ENCODE assay signal across 25 mouse cellular contexts in the genomic region with DNA sequence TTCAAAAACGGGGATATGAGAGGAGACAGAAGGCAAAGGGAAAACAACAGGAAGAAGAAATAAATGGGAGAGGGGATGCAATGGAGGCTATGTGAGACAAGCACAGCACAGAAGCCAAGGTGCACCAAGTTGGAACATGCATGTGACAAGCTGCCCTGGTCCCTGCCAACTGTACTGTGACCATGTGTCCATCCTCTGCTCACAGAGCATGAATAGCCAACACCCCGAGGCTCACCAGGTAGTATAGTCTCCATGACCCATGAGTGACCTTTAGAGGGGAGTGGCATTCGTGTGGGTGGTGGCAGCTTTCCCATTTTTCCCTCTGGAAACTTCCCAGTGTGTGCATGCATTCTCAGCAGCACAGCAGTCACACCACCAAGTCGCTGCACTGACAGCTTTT. TPM values are rescaled to one million over a fixed set of nuclear protein-coding genes. Genes with fewer than 3 reads are reported as not detected.
DNase-seq lines count a peak whose midpoint lies in the region; ATAC-seq and TF ChIP-seq lines count a peak whose summit lies in the region.
"Had no signal": no experiment of that assay in that cellular context is flagged by ENCODE, and none has a peak within 500 bp of the region (broad histone marks: within the 10 kb centered on the region; RNA-seq: fewer than 3 reads in every experiment).

No protein-coding gene starts in this region.

- no peak for TF ChIP-seq CTCF in kidney, postnatal 0 days (IDR thresholded peaks at IDR 0.05; ENCODE audit: low read depth)
- no peak for TF ChIP-seq CTCF in liver, postnatal 0 days (IDR thresholded peaks at IDR 0.05; ENCODE audit: low read depth)

- H3K36me3 ChIP-seq in heart, embryonic 11.5 days (ENCODE audit: control insufficient read depth, insufficient read depth, low read length): peaks cover 37% of the 10 kb centered on the region
- peaks cover 85% of the 10 kb centered on the region for H3K36me3 ChIP-seq in kidney, postnatal 0 days (ENCODE audit: insufficient read depth, low read length)
- H3K36me3 ChIP-seq in liver, embryonic 16.5 days (ENCODE audit: control insufficient read depth, insufficient read depth): peaks cover 67% of the 10 kb centered on the region
- H3K36me3 ChIP-seq in liver, postnatal 0 days (replicated peaks; ENCODE audit: insufficient read depth, low read length): peaks cover 95% of the 10 kb centered on the region

- no peak for TF ChIP-seq EP300 in liver, postnatal 0 days (IDR thresholded peaks at IDR 0.05; ENCODE audit: low read depth)

- H3K9me3 ChIP-seq in heart, embryonic 11.5 days (replicated peaks; ENCODE audit: control insufficient read depth, low read length): no peaks in the 10 kb centered on the region
- no peaks in the 10 kb centered on the region for H3K9me3 ChIP-seq in kidney, postnatal 0 days (replicated peaks; ENCODE audit: low read length)
- H3K9me3 ChIP-seq in liver, embryonic 16.5 days (replicated peaks; ENCODE audit: control insufficient read depth, low read length): no peaks in the 10 kb centered on the region
- no peaks in the 10 kb centered on the region for H3K9me3 ChIP-seq in liver, postnatal 0 days (ENCODE audit: low read length)
- H3K9me3 ChIP-seq: embryonic facial prominence, embryonic 10.5 days; embryonic facial prominence, embryonic 12.5 days; forebrain, embryonic 13.5 days; forebrain, embryonic 15.5 days; G1E had no signal

- ATAC-seq in heart, embryonic 11.5 days (replicated peaks; ENCODE audit: insufficient number of reproducible peaks, low FRiP score, low TSS enrichment): no peak
- 0 out of 2 replicates have a peak, but pooled peaks have one; percentile 16 for ATAC-seq in kidney, postnatal 0 days (replicated peaks; ENCODE audit: low FRiP score, low read depth)
- ATAC-seq in liver, embryonic 16.5 days (ENCODE audit: low read depth): peak; percentile 51; the same call in 1 of the 2 replicates
- ATAC-seq in liver, postnatal 0 days: no peak
- ATAC-seq: activated CD4-positive, CD25-positive, alpha-beta regulatory T cell, adult 4 months; CD4-positive, CD25-positive, alpha-beta regulatory T cell, adult 4 months; forebrain, embryonic 13.5 days; forebrain, embryonic 15.5 days; Patski had no signal

- no peaks in the 10 kb centered on the region for H3K27me3 ChIP-seq in heart, embryonic 11.5 days (ENCODE audit: control insufficient read depth, insufficient read depth, low read length)
- no peaks in the 10 kb centered on the region for H3K27me3 ChIP-seq in kidney, postnatal 0 days (ENCODE audit: insufficient read depth, low read length)
- no peaks in the 10 kb centered on the region for H3K27me3 ChIP-seq in liver, embryonic 16.5 days (ENCODE audit: control insufficient read depth, insufficient read depth, low read depth, low read length)
- no peaks in the 10 kb centered on the region for H3K27me3 ChIP-seq in liver, postnatal 0 days (ENCODE audit: insufficient read depth, low read length)
- H3K27me3 ChIP-seq: CH12.LX; embryonic facial prominence, embryonic 12.5 days; forebrain, embryonic 13.5 days; forebrain, embryonic 15.5 days; Patski had no signal

- DNase-seq in heart, adult 11 months: peak; percentile 81
- no peak for DNase-seq in kidney, postnatal 0 days (ENCODE audit: low spot score)
- no peak for DNase-seq in kidney, postnatal 10 days
- DNase-seq in liver, postnatal 0 days: no peak
- DNase-seq in lung, adult 18-20 months: no peak
- DNase-seq: adrenal gland, adult 8-10 months; adrenal gland, postnatal 14 days; adrenal gland, postnatal 36 days; B cell, adult 2 months; cerebellum, adult 11-12 months; cerebellum, adult 2 months; cerebellum, adult 9-10 months; cerebellum, postnatal 10 days; cerebellum, postnatal 25 days had no signal

- no peak overlapping the region for H3K4me3 ChIP-seq in heart, embryonic 11.5 days (ENCODE audit: low read depth, low read length)
- no peak overlapping the region for H3K4me3 ChIP-seq in kidney, postnatal 0 days (replicated peaks; ENCODE audit: low read depth, low read length)
- H3K4me3 ChIP-seq in liver, embryonic 16.5 days (ENCODE audit: low read depth, low read length): no peak overlapping the region
- no peak overlapping the region for H3K4me3 ChIP-seq in liver, postnatal 0 days (ENCODE audit: low read depth, low read length)
- H3K4me3 ChIP-seq: embryonic facial prominence, embryonic 10.5 days; embryonic facial prominence, embryonic 12.5 days; forebrain, embryonic 13.5 days; forebrain, embryonic 15.5 days had no signal

- WGBS in heart, embryonic 11.5 days (ENCODE audit: insufficient replicate concordance): 70% methylated on average over 4 of the region's 4 CpGs
- 60% methylated on average over 4 of the region's 4 CpGs for WGBS in kidney, postnatal 0 days
- 67% methylated on average over 4 of the region's 4 CpGs for WGBS in liver, embryonic 16.5 days (ENCODE audit: insufficient replicate concordance)
- 72% methylated on average over 4 of the region's 4 CpGs for WGBS in liver, postnatal 0 days (ENCODE audit: insufficient replicate concordance)

- no peaks in the 10 kb centered on the region for H3K4me1 ChIP-seq in heart, embryonic 11.5 days (ENCODE audit: control insufficient read depth, insufficient read depth, low read length)
- no peaks in the 10 kb centered on the region for H3K4me1 ChIP-seq in kidney, postnatal 0 days (replicated peaks; ENCODE audit: insufficient read depth, low read length)
- no peaks in the 10 kb centered on the region for H3K4me1 ChIP-seq in liver, embryonic 16.5 days (ENCODE audit: control insufficient read depth, low read depth, low read length)
- no peaks in the 10 kb centered on the region for H3K4me1 ChIP-seq in liver, postnatal 0 days (ENCODE audit: insufficient read depth)
- H3K4me1 ChIP-seq: embryonic facial prominence, embryonic 10.5 days; embryonic facial prominence, embryonic 12.5 days; forebrain, embryonic 13.5 days; forebrain, embryonic 15.5 days had no signal

- H3K9ac ChIP-seq in heart, embryonic 11.5 days (ENCODE audit: low read depth, low read length): no peak overlapping the region
- no peak overlapping the region for H3K9ac ChIP-seq in kidney, postnatal 0 days (ENCODE audit: low read depth, low read length)
- H3K9ac ChIP-seq in liver, embryonic 16.5 days (ENCODE audit: low read depth, low read length): no peak overlapping the region
- H3K9ac ChIP-seq in liver, postnatal 0 days (replicated peaks): no peak overlapping the region
- H3K9ac ChIP-seq: embryonic facial prominence, embryonic 12.5 days; forebrain, embryonic 13.5 days; forebrain, embryonic 15.5 days had no signal

- no peak overlapping the region for H3K4me2 ChIP-seq in heart, embryonic 11.5 days
- H3K4me2 ChIP-seq in kidney, postnatal 0 days (ENCODE audit: low read length): no peak overlapping the region
- H3K4me2 ChIP-seq in liver, embryonic 16.5 days (ENCODE audit: low read depth, low read length): no peak overlapping the region
- no peak overlapping the region for H3K4me2 ChIP-seq in liver, postnatal 0 days (ENCODE audit: low read depth, low read length)
- H3K4me2 ChIP-seq: embryonic facial prominence, embryonic 12.5 days; forebrain, embryonic 13.5 days; forebrain, embryonic 15.5 days had no signal

- H3K27ac ChIP-seq in heart, embryonic 11.5 days (ENCODE audit: low read depth, low read length): no peak overlapping the region
- no peak overlapping the region for H3K27ac ChIP-seq in kidney, postnatal 0 days
- H3K27ac ChIP-seq in liver, embryonic 16.5 days (ENCODE audit: low read length): no peak overlapping the region
- H3K27ac ChIP-seq in liver, postnatal 0 days (ENCODE audit: low read depth): no peak overlapping the region
- H3K27ac ChIP-seq: embryonic facial prominence, embryonic 10.5 days; embryonic facial prominence, embryonic 12.5 days; forebrain, embryonic 13.5 days; forebrain, embryonic 15.5 days had no signal

RNA-seq across cellular contexts. Expression of a gene that starts 16.4 kb away (rescaled TPM):
- polyA plus RNA-seq in heart, embryonic 11.5 days (2014; fragmentation: Nextera tagmentation; extraction: Ambion mirVana): 1.3 and 2.6 TPM in 2 replicates
- polyA plus RNA-seq in kidney, postnatal 0 days (2015; fragmentation: Nextera tagmentation; extraction: Ambion mirVana): 23.8 and 23.9 TPM in 2 replicates
- polyA plus RNA-seq in liver, embryonic 16.5 days (2015; fragmentation: Nextera tagmentation; extraction: Ambion mirVana): 25.8 and 25.9 TPM in 2 replicates
- 10.5 and 10.8 TPM in 2 replicates for polyA plus RNA-seq in liver, postnatal 0 days (2015; fragmentation: Nextera tagmentation; extraction: Ambion mirVana)
- polyA plus RNA-seq: activated CD4-positive, CD25-positive, alpha-beta regulatory T cell, adult 4 months; cerebellum, adult 2 months; forebrain, embryonic 13.5 days; Patski had no signal

RNA-seq across cellular contexts. Expression of a gene that starts 29.6 kb away (rescaled TPM):
- polyA plus RNA-seq in heart, embryonic 11.5 days (2014; fragmentation: Nextera tagmentation; extraction: Ambion mirVana): 121 and 176 TPM in 2 replicates
- 156 and 178 TPM in 2 replicates for polyA plus RNA-seq in kidney, postnatal 0 days (2015; fragmentation: Nextera tagmentation; extraction: Ambion mirVana)
- polyA plus RNA-seq in liver, embryonic 16.5 days (2015; fragmentation: Nextera tagmentation; extraction: Ambion mirVana): 74.9 and 78.9 TPM in 2 replicates
- 55.7 and 61.2 TPM in 2 replicates for polyA plus RNA-seq in liver, postnatal 0 days (2015; fragmentation: Nextera tagmentation; extraction: Ambion mirVana)

RNA-seq across cellular contexts. Expression of a gene that starts 45.8 kb away (rescaled TPM):
- 0.52 and 0.87 TPM in 2 replicates for polyA plus RNA-seq in heart, embryonic 11.5 days (2014; fragmentation: Nextera tagmentation; extraction: Ambion mirVana)
- 22.1 and 22.7 TPM in 2 replicates for polyA plus RNA-seq in kidney, postnatal 0 days (2015; fragmentation: Nextera tagmentation; extraction: Ambion mirVana)
- 13.0 and 14.4 TPM in 2 replicates for polyA plus RNA-seq in liver, embryonic 16.5 days (2015; fragmentation: Nextera tagmentation; extraction: Ambion mirVana)
- 18.6 and 20.4 TPM in 2 replicates for polyA plus RNA-seq in liver, postnatal 0 days (2015; fragmentation: Nextera tagmentation; extraction: Ambion mirVana)
- polyA plus RNA-seq: CD4-positive, CD25-positive, alpha-beta regulatory T cell, adult 4 months had no signal

RNA-seq across cellular contexts. Expression of a gene that starts 58.5 kb away (rescaled TPM):
- 1,643 and 1,679 TPM in 2 replicates for polyA plus RNA-seq in heart, embryonic 11.5 days (2014; fragmentation: Nextera tagmentation; extraction: Ambion mirVana)
- polyA plus RNA-seq in kidney, postnatal 0 days (2015; fragmentation: Nextera tagmentation; extraction: Ambion mirVana): 498 and 594 TPM in 2 replicates
- polyA plus RNA-seq in liver, embryonic 16.5 days (2015; fragmentation: Nextera tagmentation; extraction: Ambion mirVana): 143 and 173 TPM in 2 replicates
- 36.4 and 52.4 TPM in 2 replicates for polyA plus RNA-seq in liver, postnatal 0 days (2015; fragmentation: Nextera tagmentation; extraction: Ambion mirVana)

Comparison
In these comparisons a context has a peak if more than half of its experiments do, and no peak if none do; other contexts are left out.
1. ATAC-seq: peak in kidney, postnatal 0 days (single experiment) and liver, embryonic 16.5 days (single experiment); none in heart, embryonic 11.5 days (single experiment) and liver, postnatal 0 days (single experiment).